Mouse (Mus musculus) kidney, adult 10 weeks (tissue): Measurements from ENCODE around the gene Bcas2. TPM values are rescaled to one million over a fixed set of nuclear protein-coding genes. Genes with fewer than 3 reads are reported as not detected.

Experiments used
- polyA plus RNA-seq: library from polyadenylated mRNA; stranded (reverse); fragments of 350-450 nt; fragmentation: Illumina TruSeq; extraction: RNeasy Lipid Tissue Mini Kit (QIAGEN cat#74804); gene quantifications from one replicate; pipeline ENCODE4 v1.2.3, GENCODE M21; 2014; ENCODE audit warnings: low read depth, low replicate concordance

Gene Bcas2
- 113 TPM for polyA plus RNA-seq

DNA sequence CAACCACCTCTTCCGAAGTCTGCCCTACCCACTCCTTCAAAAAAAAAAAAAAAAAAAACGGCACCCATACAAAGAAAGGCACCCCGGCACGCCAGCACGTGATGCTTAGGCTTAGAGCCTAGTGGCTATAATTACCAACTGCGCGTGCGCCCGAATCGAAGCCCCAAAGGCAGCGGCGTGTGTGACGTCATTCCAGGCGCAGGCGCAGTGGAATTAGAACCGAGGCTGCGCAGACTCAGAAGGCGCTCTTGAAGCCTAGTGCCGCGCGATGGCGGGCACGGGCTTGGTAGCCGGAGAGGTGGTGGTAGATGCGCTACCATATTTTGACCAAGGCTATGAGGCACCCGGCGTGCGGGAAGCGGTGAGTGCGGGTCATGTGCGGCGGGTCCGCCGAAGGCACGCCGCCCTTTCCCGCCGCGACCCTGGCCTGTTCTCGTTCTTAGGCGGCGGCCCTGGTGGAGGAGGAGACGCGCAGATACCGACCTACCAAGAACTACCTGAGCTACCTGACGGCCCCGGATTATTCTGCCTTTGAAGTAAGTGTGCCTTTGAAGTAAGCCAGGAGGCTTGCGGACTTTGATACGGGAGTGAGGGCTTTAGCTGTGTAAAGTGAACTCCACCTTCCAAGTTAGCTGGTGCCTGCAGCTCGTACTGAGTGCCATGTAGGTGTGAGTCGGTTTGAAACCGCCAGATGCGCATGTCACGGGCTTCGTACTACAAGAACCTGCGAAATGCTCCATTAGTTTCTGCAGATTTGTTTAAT, at the start of gene Bcas2:
Gene Bcas2, plus strand, starts transcription at position 151 of the 763 bp plus-strand sequence.

Other genes starting within 250 kb of the Bcas2 start
- not detected for gene Sycp1, start 235.6 kb upstream of the Bcas2 start, polyA plus RNA-seq
- gene Nr1h5, start 207.5 kb upstream of the Bcas2 start, polyA plus RNA-seq: not detected
- gene Sike1, start 175.9 kb upstream of the Bcas2 start, polyA plus RNA-seq: 36.9 TPM
- gene Csde1, start 151.2 kb upstream of the Bcas2 start, polyA plus RNA-seq: 468 TPM
- 34.4 TPM for gene Nras, start 113.4 kb upstream of the Bcas2 start, polyA plus RNA-seq
- not detected for gene Ampd1, start 97.6 kb upstream of the Bcas2 start, polyA plus RNA-seq
- 2.0 TPM for gene Dennd2c, start 69.1 kb upstream of the Bcas2 start, polyA plus RNA-seq
- 61.0 TPM for gene Trim33, start 107.6 kb downstream of the Bcas2 start, polyA plus RNA-seq